Mouse (Mus musculus) kidney, embryonic 15.5 days (tissue): ENCODE data around the gene Efna5. TPM values are rescaled to one million over a fixed set of nuclear protein-coding genes. Genes with fewer than 3 reads are reported as not detected.

Experiments used
- ATAC-seq: fragments of 200-750 bp; cut with Nextera tagmentation; replicated peaks from 2 replicates; pipeline ENCODE4 v1.8.0; 2017; ENCODE audit warnings: moderate TSS enrichment; ENCODE audit not compliant: low FRiP score
- H3K27ac ChIP-seq: fragments of 300-500 bp; sonication (generic); 2 replicates; pipeline ENCODE4 v1.5.1; 2015; ENCODE audit warnings: mild to moderate bottlenecking, inconsistent platforms
- H3K27me3 ChIP-seq: fragments of 300-500 bp; sonication (generic); 2 replicates; pipeline ENCODE4 v1.6.1; 2015; ENCODE audit warnings: inconsistent platforms
- H3K36me3 ChIP-seq: fragments of 300-500 bp; sonication (generic); 2 replicates; pipeline ENCODE4 v1.6.1; 2015; ENCODE audit warnings: inconsistent platforms
- H3K4me1 ChIP-seq: fragments of 300-500 bp; sonication (generic); 2 replicates; pipeline ENCODE4 v1.6.1; 2015; ENCODE audit warnings: inconsistent platforms
- H3K4me2 ChIP-seq: fragments of 300-500 bp; sonication (generic); 2 replicates; pipeline ENCODE4 v1.6.1; 2015; ENCODE audit warnings: moderate library complexity, mild to moderate bottlenecking, inconsistent platforms
- H3K4me3 ChIP-seq: fragments of 300-500 bp; sonication (generic); replicated peaks from 2 replicates; pipeline ENCODE4 v1.5.1; 2015; ENCODE audit warnings: mild to moderate bottlenecking, inconsistent platforms
- H3K9ac ChIP-seq: fragments of 300-500 bp; sonication (generic); 2 replicates; pipeline ENCODE4 v1.6.1; 2015; ENCODE audit warnings: mild to moderate bottlenecking, inconsistent platforms
- H3K9me3 ChIP-seq: fragments of 300-500 bp; sonication (generic); replicated peaks from 2 replicates; pipeline ENCODE4 v1.6.1; 2016; ENCODE audit warnings: inconsistent platforms
- WGBS: fragments of 180-500 bp; shearing (Covaris S2); methylation state at CpG from one replicate; pipeline ENCODE4 v1.1.7; 2015; ENCODE audit warnings: mixed read lengths; 5-methylcytosine and 5-hydroxymethylcytosine counted together
- polyA plus RNA-seq: library from polyadenylated mRNA; unstranded; fragments of >200 nt; fragmentation: Nextera tagmentation; extraction: Ambion mirVana; gene quantifications from 2 replicates; pipeline ENCODE4 v1.2.1, GENCODE M21; 2015

The Efna5 gene
- polyA plus RNA-seq, 1 experiment from 2014 or later: 33.7 TPM

DNA sequence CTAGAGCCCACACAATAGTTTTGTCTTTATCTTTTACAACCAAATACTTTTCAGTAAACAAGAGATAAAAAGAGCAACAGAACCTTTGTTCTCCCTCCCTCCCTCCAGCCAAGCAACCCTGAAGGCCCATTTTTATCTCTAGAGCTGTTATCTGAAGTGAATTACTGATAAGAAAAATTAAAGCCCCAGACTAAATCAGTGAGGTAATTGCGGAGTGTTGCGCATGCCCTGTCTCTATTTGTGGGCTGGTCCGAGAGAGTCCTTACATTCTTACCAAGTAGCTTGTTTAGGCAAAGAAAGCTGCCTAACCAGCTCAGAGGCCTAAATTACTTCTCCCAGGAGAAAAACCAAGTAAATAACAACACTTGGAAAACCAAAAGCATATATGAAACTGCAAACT lies 167.7 kb downstream of the Efna5 start:
- Histone ChIP-seq H3K4me1 (0 out of 2 replicates have a peak, but pooled peaks cover 3% of the 10 kb centered on the region), H3K27ac (no peak overlapping the region), H3K4me3 (no peak overlapping the region), H3K4me2 (no peak overlapping the region), H3K36me3 (no peaks in the 10 kb centered on the region), H3K27me3 (no peaks in the 10 kb centered on the region), H3K9me3 (no peaks in the 10 kb centered on the region), H3K9ac (no peak overlapping the region)
- no peak for ATAC-seq
- WGBS: 81% methylated on average over 3 of the region's 3 CpGs

DNA sequence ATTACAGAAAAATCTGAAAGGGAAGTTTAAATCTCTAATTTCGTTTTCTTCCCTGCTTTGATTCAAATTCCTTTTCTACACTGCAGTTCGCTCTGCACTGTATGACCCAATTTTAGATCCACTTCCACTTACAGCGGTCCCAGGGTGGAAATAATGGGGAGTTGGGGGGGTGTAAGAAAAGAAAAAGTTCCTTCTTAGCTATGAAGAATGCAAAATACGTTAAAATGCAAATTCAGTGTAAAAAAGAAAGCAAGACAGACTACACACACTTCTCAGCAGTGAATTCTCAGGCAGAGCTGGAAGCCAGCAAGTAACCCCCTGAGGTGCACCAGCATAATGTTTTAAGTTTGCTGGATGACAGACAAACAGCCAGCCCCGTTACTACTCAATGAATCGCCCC lies 174.7 kb downstream of the Efna5 start:
- no peak for ATAC-seq
- Histone ChIP-seq H3K36me3 (no peaks in the 10 kb centered on the region), H3K9ac (no peak overlapping the region), H3K27ac (no peak overlapping the region), H3K4me2 (no peak overlapping the region), H3K27me3 (no peaks in the 10 kb centered on the region), H3K4me3 (no peak overlapping the region), H3K9me3 (no peaks in the 10 kb centered on the region), H3K4me1 (peaks cover under 1% of the 10 kb centered on the region; the same call in 1 of the 2 replicates)
- 73% methylated on average over 6 of the region's 6 CpGs for WGBS

DNA sequence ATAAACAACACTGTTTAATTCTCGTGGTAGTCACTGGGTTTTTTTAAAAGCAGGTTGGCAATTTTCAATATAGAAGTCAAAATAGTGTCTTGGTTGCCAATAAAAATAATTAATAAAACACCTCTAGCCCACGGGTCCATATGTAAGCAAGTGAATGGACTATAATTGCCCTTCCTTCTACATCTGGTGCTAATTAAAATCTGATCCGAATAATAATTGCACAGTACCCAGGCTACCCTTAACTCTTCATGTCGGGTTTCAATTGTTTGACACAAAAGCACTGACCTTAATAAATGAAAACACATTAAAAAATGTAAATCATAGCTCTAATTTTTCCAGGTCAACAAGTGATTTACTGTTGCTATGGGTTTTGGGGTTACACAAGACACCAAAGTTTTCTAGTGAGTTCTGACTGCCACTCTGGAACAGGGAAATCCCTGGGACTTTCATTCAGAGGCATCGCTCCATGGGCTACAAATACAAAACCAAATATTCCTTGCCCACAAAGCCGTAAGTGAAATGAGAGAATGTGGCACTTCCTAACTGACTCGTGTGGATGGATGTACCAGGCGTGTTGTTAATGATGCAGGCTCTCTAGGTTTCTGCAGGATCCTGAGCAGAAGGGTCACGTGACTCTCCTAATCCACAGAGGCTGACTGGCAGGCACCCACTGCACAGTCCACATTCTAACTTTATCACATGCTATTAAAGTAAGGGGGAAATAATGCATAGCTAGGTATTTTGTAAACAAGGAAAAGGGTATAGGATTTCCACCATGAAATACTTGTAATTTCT lies 178.9 kb downstream of the Efna5 start:
- Histone ChIP-seq H3K27ac (no peak overlapping the region), H3K4me1 (peaks cover 8% of the 10 kb centered on the region), H3K9me3 (no peaks in the 10 kb centered on the region), H3K4me2 (no peak overlapping the region), H3K9ac (no peak overlapping the region), H3K27me3 (no peaks in the 10 kb centered on the region), H3K4me3 (no peak overlapping the region), H3K36me3 (no peaks in the 10 kb centered on the region)
- ATAC-seq: no peak
- WGBS: 66% methylated on average over 9 of the region's 9 CpGs

DNA sequence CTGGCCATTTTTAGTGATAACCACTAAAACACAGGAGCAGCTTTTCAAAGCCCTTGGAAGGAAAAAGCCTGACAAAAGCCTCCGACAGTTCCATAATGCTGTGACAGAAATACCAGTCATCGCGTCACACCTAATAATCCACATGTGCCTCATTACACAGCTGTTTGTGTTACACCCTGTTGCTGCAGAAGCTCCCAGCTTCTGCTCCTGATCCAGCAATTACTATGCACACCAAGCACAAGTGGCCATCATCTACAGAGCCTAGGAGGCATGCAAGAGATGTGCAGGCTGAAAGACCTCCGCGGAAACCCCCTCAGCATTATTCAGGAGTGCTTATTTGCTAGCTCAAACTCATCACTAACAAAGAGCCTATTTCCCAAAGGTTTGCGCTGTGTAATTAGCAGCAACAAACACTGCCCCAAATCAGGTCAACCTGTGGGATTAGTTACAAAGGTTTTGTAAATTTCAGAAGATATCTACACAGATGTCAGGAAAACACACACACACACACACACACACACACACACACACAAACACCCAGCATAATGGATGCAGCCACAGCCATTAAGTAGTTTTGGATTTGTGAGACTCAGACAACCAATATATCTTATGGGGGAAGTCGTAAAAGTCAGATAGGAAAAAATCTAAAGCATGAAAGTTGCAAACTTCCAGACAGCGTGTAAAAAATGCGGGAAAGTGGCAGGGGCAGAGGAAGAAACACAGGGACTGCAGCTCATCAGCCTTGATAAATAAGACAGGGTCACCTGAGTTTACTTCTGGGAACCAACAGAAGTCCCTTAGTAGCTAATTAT lies 180.1 kb downstream of the Efna5 start:
- no peak overlapping the region for H3K4me3 ChIP-seq
- no peaks in the 10 kb centered on the region for H3K36me3 ChIP-seq
- peaks cover 8% of the 10 kb centered on the region for H3K4me1 ChIP-seq
- H3K27me3 ChIP-seq: no peaks in the 10 kb centered on the region
- 49% methylated on average over 9 of the region's 9 CpGs for WGBS
- peak overlapping the region; percentile 38; the same call in 1 of the 2 replicates for H3K4me2 ChIP-seq
- no peak; the same call in 1 of the 2 replicates for ATAC-seq
- H3K9me3 ChIP-seq: no peaks in the 10 kb centered on the region
- H3K27ac ChIP-seq: no peak overlapping the region
- no peak overlapping the region for H3K9ac ChIP-seq

DNA sequence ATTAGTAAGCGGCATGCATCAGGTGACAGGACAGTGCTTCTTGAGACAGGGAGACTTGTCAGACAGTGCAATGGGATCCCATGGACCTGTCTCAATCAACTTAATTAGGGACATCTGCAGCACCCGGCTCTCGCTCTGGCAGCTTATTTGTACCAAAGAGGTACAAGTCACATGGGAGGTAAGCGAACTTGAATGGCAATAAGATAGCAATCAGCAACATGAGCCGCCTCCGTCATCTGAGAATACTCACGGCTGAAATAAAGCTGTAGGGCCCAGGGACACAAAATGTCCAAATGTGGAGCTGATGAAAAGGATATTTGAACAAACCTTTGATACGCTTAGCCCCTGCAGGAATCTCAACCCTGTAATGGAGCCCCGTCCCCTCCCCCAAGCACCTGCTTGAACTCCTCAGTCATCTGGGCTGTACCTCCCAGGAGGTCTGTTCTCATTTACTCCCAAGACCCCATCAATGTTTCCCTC lies 186.1 kb downstream of the Efna5 start:
- 0 out of 2 replicates have a peak overlapping the region, but pooled peaks have one; percentile 9 for H3K4me2 ChIP-seq
- ATAC-seq: peak; percentile 84
- H3K36me3 ChIP-seq: no peaks in the 10 kb centered on the region
- no peaks in the 10 kb centered on the region for H3K27me3 ChIP-seq
- no peak overlapping the region for H3K4me3 ChIP-seq
- 47% methylated on average over 9 of the region's 9 CpGs for WGBS
- H3K27ac ChIP-seq: peak overlapping the region; percentile 50; the same call in 1 of the 2 replicates
- H3K4me1 ChIP-seq: peaks cover 15% of the 10 kb centered on the region
- H3K9ac ChIP-seq: no peak overlapping the region
- no peaks in the 10 kb centered on the region for H3K9me3 ChIP-seq

DNA sequence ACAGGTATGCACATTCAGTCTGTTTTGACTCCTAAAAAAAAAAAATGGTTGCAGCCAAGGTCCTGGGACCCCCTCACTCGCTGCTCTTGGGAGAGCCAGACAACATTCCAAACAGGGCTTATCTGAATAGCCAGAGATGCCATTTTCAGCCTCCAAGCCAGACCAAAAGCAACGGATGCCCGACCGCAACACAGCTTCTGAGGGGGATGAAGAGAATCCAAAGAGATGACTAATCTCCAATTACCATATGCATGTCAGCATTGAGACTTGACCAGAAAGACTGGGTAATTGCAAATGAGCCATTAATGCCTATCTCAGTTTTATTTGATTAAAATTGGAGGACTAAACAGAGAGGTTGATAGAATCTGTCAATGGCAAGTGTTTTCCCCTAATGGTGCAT lies 188.9 kb downstream of the Efna5 start:
- Histone ChIP-seq H3K36me3 (no peaks in the 10 kb centered on the region), H3K4me2 (no peak overlapping the region), H3K27me3 (no peaks in the 10 kb centered on the region), H3K4me1 (peaks cover 23% of the 10 kb centered on the region), H3K27ac (no peak overlapping the region), H3K4me3 (no peak overlapping the region), H3K9me3 (no peaks in the 10 kb centered on the region), H3K9ac (no peak overlapping the region)
- WGBS: 67% methylated on average over 4 of the region's 4 CpGs
- no peak for ATAC-seq

DNA sequence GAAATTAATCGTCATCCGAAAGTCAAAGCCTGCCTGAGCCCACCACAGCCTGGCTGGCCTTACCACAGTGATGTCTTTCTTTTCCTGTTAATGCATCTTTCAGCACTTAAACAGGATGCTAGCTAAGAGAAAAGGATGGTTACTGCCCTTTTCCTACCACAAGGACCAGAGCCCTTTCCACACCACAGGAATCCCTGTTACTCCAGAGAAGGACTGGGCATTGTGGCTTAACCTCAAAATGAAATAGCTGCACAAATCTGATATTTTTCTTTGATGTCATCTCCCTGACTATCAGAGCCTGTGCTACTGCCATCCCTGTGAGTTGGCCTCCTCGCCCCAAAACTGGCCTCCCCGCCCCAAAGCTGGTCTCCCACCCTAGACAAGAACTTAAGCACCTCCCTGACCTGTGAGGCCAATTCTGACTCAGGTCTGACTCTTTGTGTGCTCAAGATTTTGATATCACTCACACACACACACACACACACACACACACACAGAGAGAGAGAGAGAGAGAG lies 189.9 kb downstream of the Efna5 start:
- H3K36me3 ChIP-seq: no peaks in the 10 kb centered on the region
- no peak for ATAC-seq
- peaks cover 26% of the 10 kb centered on the region for H3K4me1 ChIP-seq
- no peak overlapping the region for H3K9ac ChIP-seq
- no peak overlapping the region for H3K4me2 ChIP-seq
- no peak overlapping the region for H3K27ac ChIP-seq
- H3K9me3 ChIP-seq: no peaks in the 10 kb centered on the region
- WGBS: 83% methylated on average over 4 of the region's 4 CpGs
- H3K4me3 ChIP-seq: no peak overlapping the region
- no peaks in the 10 kb centered on the region for H3K27me3 ChIP-seq

DNA sequence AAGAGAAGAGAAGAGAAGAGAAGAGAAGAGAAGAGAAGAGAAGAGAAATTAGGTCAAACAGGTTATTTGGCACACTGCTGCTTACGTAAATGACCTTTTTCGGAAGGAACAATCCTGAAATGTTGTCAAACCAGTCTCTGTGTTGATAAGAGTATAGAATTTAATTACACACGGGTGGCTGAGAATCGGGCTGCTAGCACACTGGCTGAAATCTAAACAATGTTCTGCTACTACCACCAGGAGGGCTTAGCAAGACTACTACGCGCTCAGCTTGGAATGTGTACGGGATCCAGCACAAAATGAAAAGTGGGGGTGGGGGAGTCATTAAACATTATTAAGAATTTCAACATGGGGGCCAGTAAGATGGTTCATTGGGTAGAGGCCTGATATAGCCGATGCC lies 190.9 kb downstream of the Efna5 start:
- Histone ChIP-seq H3K9me3 (no peaks in the 10 kb centered on the region), H3K4me3 (no peak overlapping the region), H3K9ac (no peak overlapping the region), H3K36me3 (no peaks in the 10 kb centered on the region), H3K4me2 (no peak overlapping the region), H3K27me3 (no peaks in the 10 kb centered on the region), H3K27ac (no peak overlapping the region), H3K4me1 (peaks cover 24% of the 10 kb centered on the region)
- ATAC-seq: 0 out of 2 replicates have a peak, but pooled peaks have one; percentile 33
- WGBS: 61% methylated on average over 8 of the region's 8 CpGs

DNA sequence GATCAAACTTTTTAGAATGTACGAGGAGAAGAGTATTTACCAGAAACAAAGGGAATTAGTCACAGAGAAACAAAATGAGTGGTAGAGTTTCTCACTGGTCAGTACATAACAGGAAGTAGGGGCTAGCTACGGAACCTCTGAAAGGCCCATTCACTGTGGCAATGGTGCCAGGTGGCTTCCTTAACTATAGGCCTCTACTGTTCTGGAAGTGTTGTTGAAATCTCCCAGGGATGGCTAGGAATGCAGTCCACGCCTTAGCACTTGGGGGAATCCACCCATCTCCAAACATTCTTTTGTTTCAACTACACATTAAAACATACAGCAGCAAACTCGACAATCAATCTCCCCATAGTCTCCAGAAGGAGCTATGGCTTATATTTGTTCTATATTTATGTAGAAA lies 191.5 kb downstream of the Efna5 start:
- Histone ChIP-seq H3K4me2 (no peak overlapping the region), H3K4me3 (no peak overlapping the region), H3K27me3 (no peaks in the 10 kb centered on the region), H3K9me3 (no peaks in the 10 kb centered on the region), H3K36me3 (no peaks in the 10 kb centered on the region), H3K9ac (no peak overlapping the region), H3K27ac (no peak overlapping the region), H3K4me1 (peaks cover 18% of the 10 kb centered on the region)
- no peak for ATAC-seq
- 80% methylated on average over 4 of the region's 4 CpGs for WGBS

DNA sequence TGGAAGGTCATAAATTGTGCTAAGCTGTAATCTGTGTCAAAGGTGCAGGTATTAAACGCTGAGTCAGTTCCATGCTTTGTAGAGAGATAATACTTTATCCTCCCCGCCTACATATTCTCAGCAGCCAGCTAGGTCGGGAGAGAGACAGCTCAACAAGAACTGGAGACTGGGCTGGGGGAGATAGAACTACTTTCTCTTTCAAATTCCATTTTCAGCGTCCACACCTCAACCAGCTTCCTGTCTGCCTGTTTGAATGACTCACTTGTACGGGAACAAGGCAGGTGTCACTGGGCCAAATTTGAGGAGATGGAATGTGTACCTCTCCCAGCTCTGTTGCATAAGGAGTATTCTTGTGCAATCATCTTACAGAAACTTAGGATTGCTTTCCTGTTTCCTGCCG lies 193.7 kb downstream of the Efna5 start:
- ATAC-seq: 0 out of 2 replicates have a peak, but pooled peaks have one; percentile 38
- 31% methylated on average over 6 of the region's 6 CpGs for WGBS
- Histone ChIP-seq H3K4me2 (peak overlapping the region; percentile 5; the same call in 1 of the 2 replicates), H3K27ac (0 out of 2 replicates have a peak overlapping the region, but pooled peaks have one; percentile 16), H3K4me1 (peaks cover 18% of the 10 kb centered on the region), H3K36me3 (no peaks in the 10 kb centered on the region), H3K27me3 (no peaks in the 10 kb centered on the region), H3K9me3 (no peaks in the 10 kb centered on the region), H3K9ac (no peak overlapping the region), H3K4me3 (no peak overlapping the region)

DNA sequence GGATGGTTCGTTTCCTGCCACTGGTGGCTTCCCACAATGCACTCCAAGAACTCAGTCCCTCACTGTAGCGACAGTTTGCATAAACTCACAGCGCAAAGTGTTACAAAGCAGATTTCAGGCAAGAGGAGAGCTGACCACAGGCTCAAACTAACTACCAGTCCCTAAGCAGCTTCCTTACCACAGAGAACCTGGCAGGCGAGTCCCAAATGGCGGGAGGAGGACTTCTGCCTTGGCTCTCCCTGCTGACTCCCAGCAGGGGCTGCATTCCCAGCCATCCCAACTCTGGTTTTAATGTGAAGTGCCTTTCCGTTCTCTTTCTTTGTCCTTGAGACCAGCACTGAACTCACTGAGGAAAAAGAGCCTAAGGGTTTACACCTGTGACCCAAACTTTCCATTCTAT lies 195.9 kb downstream of the Efna5 start:
- H3K9me3 ChIP-seq: no peaks in the 10 kb centered on the region
- ATAC-seq: no peak
- 72% methylated on average over 6 of the region's 6 CpGs for WGBS
- no peak overlapping the region for H3K9ac ChIP-seq
- H3K4me2 ChIP-seq: no peak overlapping the region
- peaks cover 11% of the 10 kb centered on the region for H3K4me1 ChIP-seq
- H3K27ac ChIP-seq: 0 out of 2 replicates have a peak overlapping the region, but pooled peaks have one; percentile 0
- H3K4me3 ChIP-seq: no peak overlapping the region
- H3K27me3 ChIP-seq: no peaks in the 10 kb centered on the region
- no peaks in the 10 kb centered on the region for H3K36me3 ChIP-seq

DNA sequence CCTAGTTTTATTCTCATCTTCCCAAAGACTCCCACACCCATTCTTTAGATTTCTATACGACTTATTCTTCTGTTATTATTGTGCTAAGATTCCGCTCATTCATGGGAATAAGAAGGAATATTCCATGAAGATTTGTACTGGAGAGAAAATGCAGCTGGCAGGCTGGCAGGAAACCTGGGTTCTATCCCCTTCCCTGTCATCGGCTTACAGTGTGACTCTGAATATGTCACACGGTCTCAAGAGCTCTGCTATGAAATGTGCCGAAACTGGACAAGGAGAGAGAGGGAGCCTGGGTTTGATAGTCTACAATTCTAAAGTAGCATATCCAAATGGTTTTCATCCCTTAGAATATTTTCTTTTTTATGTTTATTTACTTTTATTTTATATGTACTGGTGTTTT lies 198.0 kb downstream of the Efna5 start:
- Histone ChIP-seq H3K4me3 (no peak overlapping the region), H3K9me3 (no peaks in the 10 kb centered on the region), H3K36me3 (no peaks in the 10 kb centered on the region), H3K9ac (no peak overlapping the region), H3K27ac (no peak overlapping the region), H3K4me2 (no peak overlapping the region), H3K27me3 (no peaks in the 10 kb centered on the region), H3K4me1 (peaks cover 8% of the 10 kb centered on the region)
- ATAC-seq: no peak
- WGBS: 75% methylated on average over 5 of the region's 5 CpGs
